Mouse (Mus musculus): ENCODE measurements around the gene Dab1.

- TF ChIP-seq CTCF (IDR thresholded peaks at IDR 0.05; ENCODE audit: insufficient read depth, low read depth, low read length) (no peak), POLR2A (IDR thresholded peaks at IDR 0.05; ENCODE audit: insufficient read depth, low read depth, low read length) (no peak)
Measured at GRCm38 (mm10) chr4:104465594-104465993, 846.4 kb downstream of the Dab1 start.

All from olfactory bulb, adult 2 months (tissue).